Mouse (Mus musculus) megakaryocyte, embryonic 14.5 days (primary cell): Measurements from ENCODE around the gene E2f8.

Source experiments
- FLI1 ChIP-seq: IDR thresholded peaks from 2 replicates; pipeline ENCODE4 v1.6.1; 2012; ENCODE audit warnings: low read length, inconsistent platforms, mixed read lengths
- GATA1 ChIP-seq: IDR thresholded peaks from 3 replicates; pipeline ENCODE4 v1.6.1; 2012; ENCODE audit warnings: mixed read lengths, low read length, inconsistent platforms, borderline replicate concordance

DNA sequence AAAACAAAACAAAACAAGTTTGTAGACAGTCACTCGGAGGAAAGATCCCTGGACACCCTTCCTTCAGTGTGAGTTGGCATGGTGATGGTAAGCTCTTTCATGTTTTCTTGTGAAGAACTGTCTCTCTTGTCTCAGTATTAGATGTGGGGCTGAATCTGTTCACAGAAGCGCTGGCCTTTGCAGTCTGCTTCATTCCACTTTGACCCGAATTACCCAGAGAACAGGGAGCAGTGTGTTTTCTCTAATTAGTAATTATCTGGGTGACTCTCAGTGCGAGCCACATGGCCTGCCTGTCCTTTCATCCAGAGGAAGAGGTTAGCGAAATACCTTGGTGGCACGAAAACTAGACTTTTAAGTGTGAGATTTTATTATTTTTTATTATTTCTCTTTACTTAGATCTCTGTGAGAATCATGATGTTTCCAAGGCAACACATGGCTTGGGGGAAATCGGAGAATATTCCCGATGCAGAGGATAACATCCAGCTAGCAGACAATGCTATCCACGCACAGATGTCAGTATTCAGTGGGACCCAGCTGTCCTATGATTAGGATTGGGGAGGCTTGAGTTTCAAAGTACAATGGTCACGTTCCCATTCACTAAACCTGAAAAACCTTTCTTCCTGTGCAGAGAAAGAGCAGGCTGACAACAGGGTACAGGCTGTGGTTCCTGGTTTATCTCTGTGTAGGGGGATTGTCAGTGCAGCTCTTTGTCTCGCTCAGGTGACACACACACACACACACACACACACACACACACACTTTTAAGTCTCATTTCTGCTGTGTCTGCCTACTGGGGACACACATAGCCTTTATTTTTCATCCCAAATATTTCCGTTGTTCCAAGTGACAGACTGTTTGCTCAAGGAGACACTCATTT, 33.5 kb upstream of the E2f8 start:
- TF ChIP-seq GATA1: no peak
- TF ChIP-seq FLI1: no peak
